Mouse (Mus musculus): ENCODE data around the gene Cd37. TPM values are rescaled to one million over a fixed set of nuclear protein-coding genes. Genes with fewer than 3 reads are reported as not detected.

Cd37 gene
- polyA plus RNA-seq, 1 experiment from 2014 or later = 2.1 TPM

DNA sequence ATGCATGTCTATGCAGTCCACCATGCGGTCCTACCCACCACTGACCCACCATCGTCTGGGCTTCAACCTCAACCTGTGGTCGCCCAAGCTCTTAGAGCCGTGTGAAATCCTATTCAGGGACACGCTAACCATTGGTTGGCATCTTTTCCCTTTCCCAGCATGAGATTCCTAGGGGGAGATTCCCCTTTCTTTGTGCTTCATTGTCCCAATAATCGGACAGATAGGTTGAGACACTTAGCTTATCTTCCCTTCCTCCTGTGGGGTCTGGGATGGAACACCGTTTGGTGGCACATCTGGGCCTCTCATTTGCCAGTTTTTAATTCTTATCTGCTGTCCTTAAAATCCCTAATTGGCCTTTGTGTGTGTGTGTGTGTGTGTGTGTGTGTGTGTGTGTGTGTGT, 1.2 kb upstream of the Cd37 start:
- Histone ChIP-seq H3K4me3 (ENCODE audit: low read depth, low read length) (no peak overlapping the region), H3K4me1 (ENCODE audit: control insufficient read depth, insufficient read depth, low read length) (peaks cover 18% of the 10 kb centered on the region)
- WGBS (ENCODE audit: insufficient replicate concordance) = 73% methylated on average over 7 of the region's 7 CpGs

DNA sequence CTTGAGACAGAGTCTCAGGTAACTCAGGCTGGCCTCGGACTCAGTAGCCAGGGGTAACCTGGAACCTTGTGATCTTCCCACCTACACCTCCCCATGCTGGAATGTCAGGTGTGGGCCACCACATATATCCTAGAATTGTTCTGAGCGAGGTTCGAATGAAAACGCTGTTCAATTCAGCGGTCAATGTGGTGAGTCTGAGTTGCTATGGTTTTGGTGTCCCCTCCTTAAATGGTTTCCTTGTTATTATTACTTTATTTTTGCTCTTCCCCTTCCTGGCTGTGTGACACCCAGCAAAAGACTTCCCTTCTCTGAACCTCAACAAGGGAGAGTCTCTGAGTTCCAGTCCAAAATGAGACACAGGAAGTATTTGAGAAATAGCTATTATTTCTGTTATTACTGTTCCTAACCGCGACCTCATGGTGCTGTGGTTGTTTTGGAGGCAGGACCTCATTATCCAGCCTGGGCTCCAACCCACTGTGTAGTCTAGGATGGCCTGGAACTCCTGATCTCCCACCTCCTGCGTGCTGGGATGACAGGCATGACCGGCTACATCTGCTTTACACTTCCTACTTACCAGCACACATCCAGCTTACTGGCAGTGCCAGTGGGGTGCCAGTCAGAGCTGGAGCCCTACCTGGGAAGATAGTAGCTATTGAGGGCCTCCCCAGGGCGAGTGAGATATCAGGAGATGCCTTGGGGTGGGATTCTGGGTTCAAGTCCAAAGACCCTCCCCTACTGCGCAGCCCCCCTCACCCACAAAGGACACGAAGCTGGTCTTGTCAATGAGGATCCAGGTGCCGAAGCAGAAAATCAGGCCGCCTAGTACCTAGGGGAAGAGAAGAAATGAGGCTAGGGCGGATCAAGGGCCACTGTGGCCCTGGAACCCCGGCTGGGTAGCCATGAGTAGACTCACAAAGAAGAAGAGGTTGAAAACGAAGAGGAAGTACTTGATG, 892 bp downstream of the Cd37 start:
- 71% methylated on average over 17 of the region's 17 CpGs for WGBS (ENCODE audit: insufficient replicate concordance)
- Histone ChIP-seq H3K36me3 (ENCODE audit: control insufficient read depth, insufficient read depth, low read length) (no peaks in the 10 kb centered on the region), H3K4me1 (ENCODE audit: control insufficient read depth, insufficient read depth, low read length) (peaks cover 37% of the 10 kb centered on the region), H3K27me3 (ENCODE audit: control insufficient read depth, insufficient read depth, low read length) (peaks cover 19% of the 10 kb centered on the region), H3K9ac (ENCODE audit: low read depth, low read length) (no peak overlapping the region), H3K4me2 (peak overlapping the region; percentile 15), H3K27ac (ENCODE audit: low read depth, low read length) (no peak overlapping the region), H3K4me3 (ENCODE audit: low read depth, low read length) (no peak overlapping the region), H3K9me3 (replicated peaks; ENCODE audit: control insufficient read depth, low read length) (no peaks in the 10 kb centered on the region)
- ATAC-seq (replicated peaks; ENCODE audit: insufficient number of reproducible peaks, low FRiP score, low TSS enrichment) = no peak

More for the DNA sequence above, 1.2 kb upstream of the Cd37 start:
- Histone ChIP-seq H3K27ac (ENCODE audit: low read depth, low read length) (no peak overlapping the region), H3K9me3 (replicated peaks; ENCODE audit: control insufficient read depth, low read length) (no peaks in the 10 kb centered on the region), H3K27me3 (ENCODE audit: control insufficient read depth, insufficient read depth, low read length) (peaks cover 19% of the 10 kb centered on the region), H3K4me2 (no peak overlapping the region), H3K36me3 (ENCODE audit: control insufficient read depth, insufficient read depth, low read length) (no peaks in the 10 kb centered on the region), H3K9ac (ENCODE audit: low read depth, low read length) (no peak overlapping the region)
- ATAC-seq (replicated peaks; ENCODE audit: insufficient number of reproducible peaks, low FRiP score, low TSS enrichment) = no peak

DNA sequence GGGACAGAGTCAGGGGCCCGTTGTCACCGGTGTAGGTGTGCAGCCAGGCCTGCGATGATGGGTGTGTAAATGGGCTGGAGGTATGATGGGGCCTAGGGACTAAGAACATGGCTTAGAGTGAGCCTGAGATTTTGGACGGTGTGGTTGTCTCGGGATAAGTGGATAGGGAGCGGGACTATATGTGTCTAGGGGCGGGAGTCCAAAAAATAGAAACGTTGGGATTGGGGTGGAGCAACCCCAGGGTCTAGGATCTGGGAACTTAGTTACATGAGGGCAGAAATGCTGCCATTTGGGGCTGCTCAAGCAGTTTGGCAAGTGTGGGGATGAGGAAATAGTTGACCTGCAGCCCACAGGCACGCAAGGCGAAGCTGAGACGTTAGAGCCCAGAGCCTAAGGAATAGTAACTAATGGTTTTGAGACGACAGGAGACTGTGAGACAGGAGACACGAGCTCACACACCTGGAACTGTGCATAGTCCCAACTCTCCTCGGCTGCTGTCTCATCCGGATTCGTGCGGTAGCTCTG, 3.2 kb downstream of the Cd37 start:
- Histone ChIP-seq H3K9me3 (replicated peaks; ENCODE audit: control insufficient read depth, low read length) (no peaks in the 10 kb centered on the region), H3K4me1 (ENCODE audit: control insufficient read depth, insufficient read depth, low read length) (peaks cover 43% of the 10 kb centered on the region), H3K27me3 (ENCODE audit: control insufficient read depth, insufficient read depth, low read length) (peaks cover 19% of the 10 kb centered on the region), H3K36me3 (ENCODE audit: control insufficient read depth, insufficient read depth, low read length) (peaks cover 19% of the 10 kb centered on the region), H3K9ac (ENCODE audit: low read depth, low read length) (peak overlapping the region; percentile 52), H3K4me2 (peak overlapping the region; percentile 61), H3K4me3 (ENCODE audit: low read depth, low read length) (peak overlapping the region; percentile 32), H3K27ac (ENCODE audit: low read depth, low read length) (peak overlapping the region; percentile 60)
- 26% methylated on average over 17 of the region's 17 CpGs for WGBS (ENCODE audit: insufficient replicate concordance)
- ATAC-seq (replicated peaks; ENCODE audit: insufficient number of reproducible peaks, low FRiP score, low TSS enrichment) = no peak

DNA sequence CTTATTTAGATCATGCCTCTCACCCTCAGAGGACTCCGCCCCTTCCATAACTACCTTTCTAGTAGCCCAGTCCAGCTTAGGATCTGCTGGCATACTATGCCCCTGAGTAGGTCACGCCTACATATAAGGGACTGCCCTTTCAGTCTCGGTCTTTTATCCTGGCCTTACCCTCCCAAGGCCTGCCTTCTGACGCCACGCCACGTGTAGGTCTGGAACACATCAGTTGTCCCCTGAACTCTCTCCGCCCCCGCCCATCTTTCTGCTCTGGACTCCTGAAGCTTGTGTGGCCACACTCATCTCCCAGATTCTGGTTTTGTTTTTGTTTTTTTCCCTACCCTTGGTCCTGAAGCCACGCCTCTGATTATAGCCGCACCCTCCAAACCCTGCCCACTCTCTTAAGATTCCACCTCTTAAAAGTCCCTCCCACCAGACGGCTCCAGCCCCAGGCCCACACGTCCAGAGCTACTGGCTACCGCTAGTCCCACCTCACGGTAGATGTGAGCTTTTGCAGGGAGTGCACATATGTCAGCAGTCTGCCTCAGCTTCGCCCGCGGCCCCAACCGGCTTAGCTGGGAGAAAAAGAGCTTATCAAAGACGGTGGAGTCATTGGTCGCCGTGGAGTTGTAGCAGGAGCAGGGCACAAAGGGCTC, 3.9 kb downstream of the Cd37 start:
- H3K9me3 ChIP-seq (replicated peaks; ENCODE audit: control insufficient read depth, low read length) = no peaks in the 10 kb centered on the region

DNA sequence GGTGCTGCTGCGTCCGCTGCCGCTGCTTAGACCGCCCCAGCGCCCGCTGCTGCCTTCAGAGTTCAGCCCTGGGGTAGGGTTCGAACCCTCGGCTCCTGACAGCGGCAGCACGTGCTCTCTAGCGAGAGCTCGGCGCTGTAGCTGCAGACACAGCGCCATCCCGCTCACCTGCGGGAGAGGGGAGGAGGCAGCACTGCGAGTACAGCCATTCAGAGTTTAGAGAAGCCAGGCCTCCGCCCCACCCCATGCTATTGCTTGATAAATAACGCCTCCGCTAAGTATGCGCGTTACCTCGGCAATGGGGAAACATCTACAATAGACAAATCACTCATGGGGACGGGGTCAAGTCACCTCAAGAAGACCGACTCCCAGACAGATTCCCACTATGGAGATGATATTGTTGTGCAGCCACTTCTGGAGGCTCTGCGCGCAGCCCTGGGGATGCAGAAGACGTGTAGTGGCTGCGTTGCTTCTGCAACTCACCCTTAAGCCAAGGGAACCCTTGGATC, 4.5 kb downstream of the Cd37 start:
- Histone ChIP-seq H3K9ac (ENCODE audit: low read depth, low read length) (peak overlapping the region; percentile 36; the same call in 1 of the 2 replicates), H3K27ac (ENCODE audit: low read depth, low read length) (peak overlapping the region; percentile 60), H3K9me3 (replicated peaks; ENCODE audit: control insufficient read depth, low read length) (no peaks in the 10 kb centered on the region), H3K27me3 (ENCODE audit: control insufficient read depth, insufficient read depth, low read length) (peaks cover 18% of the 10 kb centered on the region), H3K36me3 (ENCODE audit: control insufficient read depth, insufficient read depth, low read length) (peaks cover 24% of the 10 kb centered on the region), H3K4me1 (ENCODE audit: control insufficient read depth, insufficient read depth, low read length) (peaks cover 40% of the 10 kb centered on the region), H3K4me3 (ENCODE audit: low read depth, low read length) (peak overlapping the region; percentile 32), H3K4me2 (peak overlapping the region; percentile 61)
- WGBS (ENCODE audit: insufficient replicate concordance) = 7% methylated on average over 29 of the region's 29 CpGs
- ATAC-seq (replicated peaks; ENCODE audit: insufficient number of reproducible peaks, low FRiP score, low TSS enrichment) = no peak

More for the DNA sequence above, 3.9 kb downstream of the Cd37 start:
- Histone ChIP-seq H3K4me1 (ENCODE audit: control insufficient read depth, insufficient read depth, low read length) (peaks cover 40% of the 10 kb centered on the region), H3K36me3 (ENCODE audit: control insufficient read depth, insufficient read depth, low read length) (peaks cover 19% of the 10 kb centered on the region), H3K4me3 (ENCODE audit: low read depth, low read length) (peak overlapping the region; percentile 32), H3K27me3 (ENCODE audit: control insufficient read depth, insufficient read depth, low read length) (peaks cover 19% of the 10 kb centered on the region), H3K9ac (ENCODE audit: low read depth, low read length) (peak overlapping the region; percentile 52; the same call in 1 of the 2 replicates), H3K4me2 (peak overlapping the region; percentile 61), H3K27ac (ENCODE audit: low read depth, low read length) (peak overlapping the region; percentile 60)
- peak; percentile 62 for ATAC-seq (replicated peaks; ENCODE audit: insufficient number of reproducible peaks, low FRiP score, low TSS enrichment)
- 3% methylated on average over 21 of the region's 21 CpGs for WGBS (ENCODE audit: insufficient replicate concordance)

DNA sequence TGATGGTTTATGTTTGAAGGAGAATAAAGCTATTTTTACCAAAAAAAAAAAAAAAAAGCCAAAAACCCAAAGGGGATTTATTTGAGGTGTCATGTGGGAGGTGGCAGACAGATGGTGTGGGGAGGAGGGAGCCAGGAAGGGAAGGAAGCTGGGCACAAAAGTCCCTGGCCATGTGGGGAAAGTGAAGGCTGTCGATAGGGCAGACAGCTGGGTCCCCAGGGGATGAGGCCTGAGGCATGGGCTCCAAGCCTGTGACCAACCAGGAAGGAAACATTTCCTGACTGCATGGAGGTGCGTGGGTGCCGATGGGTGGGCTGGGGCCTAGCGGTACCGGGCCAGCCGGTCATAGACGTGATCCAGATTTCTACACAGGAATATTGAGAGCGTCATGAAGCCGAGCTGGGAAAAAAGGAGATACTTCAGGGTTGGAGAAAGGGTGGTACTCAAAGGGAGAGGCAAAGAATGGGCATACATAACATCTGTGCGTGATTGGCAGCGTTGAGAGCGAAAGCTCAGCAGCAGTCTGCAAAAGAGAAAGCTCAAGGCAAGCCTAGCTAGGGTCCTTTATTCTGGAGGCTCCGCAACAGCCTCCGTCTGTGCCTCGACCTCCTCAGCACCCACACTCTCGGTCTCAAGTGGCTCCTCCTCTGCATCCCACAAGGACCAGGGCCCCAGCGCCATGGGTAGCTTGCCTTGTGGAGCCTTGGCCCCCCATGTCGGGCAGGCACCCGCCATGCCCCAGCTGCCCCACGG, 5.2 kb downstream of the Cd37 start:
- Histone ChIP-seq H3K4me1 (ENCODE audit: control insufficient read depth, insufficient read depth, low read length) (peaks cover 35% of the 10 kb centered on the region), H3K4me3 (ENCODE audit: low read depth, low read length) (no peak overlapping the region; the same call in 1 of the 2 replicates)
- ATAC-seq (replicated peaks; ENCODE audit: insufficient number of reproducible peaks, low FRiP score, low TSS enrichment) = no peak

DNA sequence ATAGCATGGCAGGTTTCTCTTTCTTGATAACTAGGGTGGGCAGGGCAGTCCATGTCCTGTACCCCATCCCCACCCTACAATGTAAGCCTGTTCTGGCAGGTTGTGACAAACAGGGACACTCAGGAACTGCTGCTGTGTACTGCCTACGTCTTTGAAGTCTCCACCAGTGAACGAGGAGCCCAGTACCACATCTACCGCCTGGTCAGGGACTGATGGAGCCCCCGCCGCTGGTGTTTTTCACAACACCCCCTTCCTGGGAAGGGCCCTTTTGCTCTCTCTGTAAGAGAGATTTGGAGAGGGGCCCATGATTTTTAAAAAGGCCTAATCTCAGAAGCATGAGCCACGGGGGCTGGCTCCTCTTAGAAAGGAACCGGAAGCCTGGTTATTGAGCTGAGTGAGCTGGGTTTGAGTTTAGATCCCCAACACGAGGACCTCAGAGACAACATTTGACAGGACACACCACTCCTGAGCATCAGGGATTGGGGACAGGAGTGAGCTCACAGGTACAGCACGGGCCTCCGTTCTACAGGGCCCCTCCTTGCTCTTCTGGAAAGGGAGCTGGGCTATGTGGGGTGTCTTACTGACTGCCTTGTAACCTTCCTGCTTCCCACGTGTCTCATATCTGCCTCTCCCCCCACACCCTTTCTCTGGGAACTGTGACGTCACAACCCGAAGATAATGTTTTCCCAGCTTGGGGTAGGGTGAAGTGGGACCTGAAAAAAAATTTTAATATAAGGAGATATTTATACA, 6.0 kb downstream of the Cd37 start:
- Histone ChIP-seq H3K27ac (ENCODE audit: low read depth, low read length) (no peak overlapping the region), H3K9ac (ENCODE audit: low read depth, low read length) (no peak overlapping the region), H3K9me3 (replicated peaks; ENCODE audit: control insufficient read depth, low read length) (no peaks in the 10 kb centered on the region), H3K27me3 (ENCODE audit: control insufficient read depth, insufficient read depth, low read length) (peaks cover 7% of the 10 kb centered on the region; the same call in 1 of the 2 replicates), H3K4me3 (ENCODE audit: low read depth, low read length) (no peak overlapping the region), H3K4me1 (ENCODE audit: control insufficient read depth, insufficient read depth, low read length) (peaks cover 34% of the 10 kb centered on the region), H3K36me3 (ENCODE audit: control insufficient read depth, insufficient read depth, low read length) (peaks cover 39% of the 10 kb centered on the region), H3K4me2 (no peak overlapping the region)
- WGBS (ENCODE audit: insufficient replicate concordance) = 46% methylated on average over 13 of the region's 13 CpGs
- no peak for ATAC-seq (replicated peaks; ENCODE audit: insufficient number of reproducible peaks, low FRiP score, low TSS enrichment)

More for the DNA sequence above, 5.2 kb downstream of the Cd37 start:
- Histone ChIP-seq H3K27ac (ENCODE audit: low read depth, low read length) (peak overlapping the region; percentile 30; the same call in 1 of the 2 replicates), H3K27me3 (ENCODE audit: control insufficient read depth, insufficient read depth, low read length) (peaks cover 12% of the 10 kb centered on the region; the same call in 1 of the 2 replicates), H3K36me3 (ENCODE audit: control insufficient read depth, insufficient read depth, low read length) (peaks cover 30% of the 10 kb centered on the region), H3K9ac (ENCODE audit: low read depth, low read length) (no peak overlapping the region), H3K9me3 (replicated peaks; ENCODE audit: control insufficient read depth, low read length) (no peaks in the 10 kb centered on the region), H3K4me2 (peak overlapping the region; percentile 61)
- 30% methylated on average over 20 of the region's 20 CpGs for whole genome bisulfite sequencing (ENCODE audit: insufficient replicate concordance)
